ENCODE assay signal across 8 mouse cellular contexts in the genomic region with DNA sequence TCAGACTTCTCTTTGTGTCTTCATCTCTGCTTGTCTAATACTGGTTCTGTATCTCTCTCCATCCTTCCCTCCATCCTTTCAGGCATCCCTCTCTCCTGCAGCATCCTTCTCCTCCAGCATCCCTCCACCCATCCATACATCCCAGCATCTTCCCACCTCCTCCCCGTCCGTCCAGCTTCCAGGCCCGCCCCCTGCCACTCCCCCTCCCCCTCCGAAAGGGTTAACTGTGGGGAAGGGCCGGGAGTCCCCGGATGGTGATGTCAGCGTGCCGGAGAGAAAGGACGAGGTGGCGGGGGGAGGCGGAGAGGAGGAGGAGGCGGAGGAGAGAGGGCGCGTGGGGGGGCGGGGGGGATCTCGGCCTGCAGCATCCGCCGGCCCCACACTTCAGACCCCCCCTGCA. TPM values are rescaled to one million over a fixed set of nuclear protein-coding genes. Genes with fewer than 3 reads are reported as not detected.
DNase-seq lines count a peak whose midpoint lies in the region; ATAC-seq and TF ChIP-seq lines count a peak whose summit lies in the region.

Gene Brsk1, plus strand, starts transcription at position 218 of the 400 bp plus-strand sequence.

- DNase-seq in MN1 (ENCODE audit: low spot score) (peak; percentile 86), adipocyte (ENCODE audit: low spot score) (no peak)
- DNase-seq in cerebellum, adult 11-12 months = peak; percentile 89
- DNase-seq in forebrain, postnatal 0 days = peak; percentile 95
- peak; percentile 96 for DNase-seq in hindbrain, embryonic 11.5 days (ENCODE audit: low spot score)
- DNase-seq in left cerebral cortex, adult 2 months (ENCODE audit: extremely low spot score in 1 of 2, low spot score in 2 of 2) = peak; percentile 84 to 87
- peak; percentile 20 for DNase-seq in lung, postnatal 25 days (ENCODE audit: low spot score)
- DNase-seq in right cerebral cortex, postnatal 10 days (ENCODE audit: low spot score in 2 of 2) = peak; percentile 95

- WGBS in forebrain, postnatal 0 days = 1% methylated on average over 9 of the region's 18 CpGs
- whole genome bisulfite sequencing in hindbrain, embryonic 11.5 days = 1% methylated on average over 5 of the region's 18 CpGs

- H3K36me3 ChIP-seq in forebrain, postnatal 0 days (ENCODE audit: insufficient read depth) = peaks cover 23% of the 10 kb centered on the region
- H3K36me3 ChIP-seq in hindbrain, embryonic 11.5 days (ENCODE audit: control insufficient read depth, insufficient read depth, low read length) = peaks cover 6% of the 10 kb centered on the region; the same call in 1 of the 2 replicates

- no peaks in the 10 kb centered on the region for H3K27me3 ChIP-seq in forebrain, postnatal 0 days (ENCODE audit: insufficient read depth, low read length)
- no peaks in the 10 kb centered on the region for H3K27me3 ChIP-seq in hindbrain, embryonic 11.5 days (ENCODE audit: control insufficient read depth, insufficient read depth, low read length)

- H3K9me3 ChIP-seq in forebrain, postnatal 0 days (ENCODE audit: low read length) = no peaks in the 10 kb centered on the region
- no peaks in the 10 kb centered on the region for H3K9me3 ChIP-seq in hindbrain, embryonic 11.5 days (ENCODE audit: control insufficient read depth, low read length)

- H3K4me1 ChIP-seq in forebrain, postnatal 0 days (ENCODE audit: insufficient read depth) = 0 out of 2 replicates have a peak, but pooled peaks cover under 1% of the 10 kb centered on the region
- peaks cover 3% of the 10 kb centered on the region; the same call in 1 of the 2 replicates for H3K4me1 ChIP-seq in hindbrain, embryonic 11.5 days (replicated peaks; ENCODE audit: control insufficient read depth, insufficient read depth, low read length)

- peak within 1 kb of the TSS; percentile 100 for H3K9ac ChIP-seq in forebrain, postnatal 0 days
- peak within 1 kb of the TSS; percentile 100 for H3K9ac ChIP-seq in hindbrain, embryonic 11.5 days (ENCODE audit: low read depth, low read length)

- H3K27ac ChIP-seq in forebrain, postnatal 0 days (ENCODE audit: low read depth, low read length) = peak within 1 kb of the TSS; percentile 95
- H3K27ac ChIP-seq in hindbrain, embryonic 11.5 days (ENCODE audit: low read depth, low read length) = peak within 1 kb of the TSS; percentile 98
- peak within 1 kb of the TSS; percentile 95 for H3K27ac ChIP-seq in left cerebral cortex, adult 2 months

- H3K4me2 ChIP-seq in forebrain, postnatal 0 days (ENCODE audit: low read depth) = peak within 1 kb of the TSS; percentile 69
- peak within 1 kb of the TSS; percentile 86 for H3K4me2 ChIP-seq in hindbrain, embryonic 11.5 days (replicated peaks; ENCODE audit: low read depth, low read length)

- peak; percentile 93 for ATAC-seq in forebrain, postnatal 0 days
- peak; percentile 90 for ATAC-seq in hindbrain, embryonic 11.5 days (ENCODE audit: low FRiP score)

- TF ChIP-seq CTCF in forebrain, postnatal 0 days (IDR thresholded peaks at IDR 0.05; ENCODE audit: low read depth) = no peak
- TF ChIP-seq CTCF in left cerebral cortex, adult 2 months (IDR thresholded peaks at IDR 0.05) = no peak

- peak within 1 kb of the TSS; percentile 100 for H3K4me3 ChIP-seq in forebrain, postnatal 0 days (ENCODE audit: low read depth, low read length)
- peak within 1 kb of the TSS; percentile 100 for H3K4me3 ChIP-seq in hindbrain, embryonic 11.5 days (ENCODE audit: low read depth, low read length)
- H3K4me3 ChIP-seq in left cerebral cortex, adult 2 months = peak within 1 kb of the TSS; percentile 81

- intact Hi-C loops in left cerebral cortex, adult 2 months (cut with DNase I) = loop anchor here (1.0 kb wide), 1 partner anchor 31 kb away; the partner anchor contains the start of gene Ppp6r1

RNA-seq across cellular contexts. Expression of gene Brsk1, which starts in this region (rescaled TPM):
- 188 and 205 TPM in 2 replicates for total RNA-seq in forebrain, postnatal 0 days (2014; rRNA removed)
- 4.6 and 6.2 TPM in 2 replicates for polyA plus RNA-seq in forebrain, postnatal 0 days (2015; fragmentation: Nextera tagmentation; extraction: Ambion mirVana)
- 3.1 and 5.1 TPM in 2 replicates for polyA plus RNA-seq in hindbrain, embryonic 11.5 days (2014; fragmentation: Nextera tagmentation; extraction: Ambion mirVana)
- total RNA-seq in left cerebral cortex, adult 2 months (2021) = 100 to 1,000 TPM; 425 to 440 TPM
